Mouse (Mus musculus) heart, adult 2 months (tissue): ENCODE measurements around the gene Ins2. TPM values are rescaled to one million over a fixed set of nuclear protein-coding genes. Genes with fewer than 3 reads are reported as not detected.

Source experiments
- DNase-seq, 2 experiments: peaks; one replicate each; pipeline ENCODE4 v3.0.0; 2021
- H3K27ac ChIP-seq: fragments of 200-600 bp; 2 replicates; pipeline ENCODE4 v1.8.1; 2022
- H3K27me3 ChIP-seq: fragments of 200-500 bp; 2 replicates; pipeline ENCODE4 v1.6.1; 2012; ENCODE audit warnings: mild to moderate bottlenecking, low read length, inconsistent platforms, mixed read lengths; ENCODE audit not compliant: control insufficient read depth, insufficient read depth
- H3K36me3 ChIP-seq: fragments of 200-500 bp; 2 replicates; pipeline ENCODE4 v1.6.1; 2012; ENCODE audit warnings: low read length, inconsistent platforms; ENCODE audit not compliant: control insufficient read depth, insufficient read depth
- H3K4me1 ChIP-seq: fragments of 200-500 bp; 2 replicates; pipeline ENCODE4 v1.6.1; 2011; ENCODE audit warnings: low read length; ENCODE audit not compliant: control insufficient read depth, insufficient read depth
- H3K4me3 ChIP-seq: fragments of 200-600 bp; 2 replicates; pipeline ENCODE4 v1.8.1; 2022
- H3K79me2 ChIP-seq: fragments of 200-500 bp; replicated peaks from 2 replicates; pipeline ENCODE4 v1.6.1; 2012; ENCODE audit warnings: mild to moderate bottlenecking, inconsistent platforms, low read length, moderate library complexity, mixed read lengths; ENCODE audit not compliant: control insufficient read depth, insufficient read depth
- H3K9ac ChIP-seq: fragments of 200-500 bp; 2 replicates; pipeline ENCODE4 v1.6.1; 2012; ENCODE audit warnings: low read depth, mild to moderate bottlenecking, control low read depth, inconsistent platforms, low read length, mixed read lengths
- CTCF ChIP-seq: fragments of 200-600 bp; IDR thresholded peaks from 2 replicates; pipeline ENCODE4 v1.8.1; 2022; ENCODE audit warnings: antibody characterized with exemption, mild to moderate bottlenecking, moderate library complexity
- EP300 ChIP-seq: fragments of 200-500 bp; IDR thresholded peaks from 2 replicates; pipeline ENCODE4 v1.6.1; 2011; ENCODE audit warnings: low read depth, low read length, control low read depth; ENCODE audit not compliant: insufficient read depth
- POLR2A ChIP-seq: fragments of 200-500 bp; IDR thresholded peaks from 2 replicates; pipeline ENCODE4 v1.6.1; 2011; ENCODE audit warnings: mild to moderate bottlenecking, low read depth, low read length, control low read depth; ENCODE audit not compliant: insufficient read depth
- WGBS: fragments of 180-500 bp; shearing (Covaris S2); methylation state at CpG from one replicate; pipeline ENCODE4 v1.1.7; 2018; 5-methylcytosine and 5-hydroxymethylcytosine counted together
- intact Hi-C: fragments of 180-260 bp; cut with DNase I; formaldehyde crosslinking; loops from one replicate; pipeline ENCODE4 v1.15.1; 2025
- microRNA-seq, 2 experiments: library from miRNA; unstranded; fragments of <30 nt; microRNA quantifications; one replicate each; pipeline ENCODE4 v1.2.0; 2021
- polyA plus RNA-seq: library from polyadenylated mRNA; depleted of rRNA; stranded (reverse); fragments of >200 nt; gene quantifications from 2 replicates; pipeline ENCODE4 v1.2.3, GENCODE M21; 2012; rRNA removed
- total RNA-seq, 2 experiments: library from RNA; stranded (reverse); gene quantifications; 2 replicates each; pipeline ENCODE4 v1.2.3; 2021

Ins2 gene
- total and polyA plus RNA-seq, 3 experiments = not detected

GRCm38 (mm10) chr7:142645045-142645444 is 98.1 kb downstream of the Ins2 start:
- DNase-seq = no peak
- WGBS = 15% methylated on average over 5 of the region's 5 CpGs

GRCm38 (mm10) chr7:142636178-142636577 is 107.0 kb downstream of the Ins2 start:
- no peak for TF ChIP-seq CTCF
- TF ChIP-seq EP300 = no peak
- no peak for TF ChIP-seq POLR2A
- no peak overlapping the region for H3K9ac ChIP-seq
- H3K27ac ChIP-seq = no peak overlapping the region
- H3K4me3 ChIP-seq = no peak overlapping the region
- H3K79me2 ChIP-seq = no peaks in the 10 kb centered on the region
- intact Hi-C loops = no loop called here
- H3K27me3 ChIP-seq = no peaks in the 10 kb centered on the region
- no peak for DNase-seq
- no peaks in the 10 kb centered on the region for H3K4me1 ChIP-seq
- no peaks in the 10 kb centered on the region for H3K36me3 ChIP-seq

More at GRCm38 (mm10) chr7:142645045-142645444, 98.1 kb downstream of the Ins2 start:
- Histone ChIP-seq H3K27ac (no peak overlapping the region), H3K79me2 (no peaks in the 10 kb centered on the region), H3K27me3 (no peaks in the 10 kb centered on the region), H3K4me1 (no peaks in the 10 kb centered on the region), H3K9ac (no peak overlapping the region), H3K4me3 (no peak overlapping the region), H3K36me3 (no peaks in the 10 kb centered on the region)
- intact Hi-C loops = no loop called here
- no peak for TF ChIP-seq CTCF
- TF ChIP-seq EP300 = no peak

DNA sequence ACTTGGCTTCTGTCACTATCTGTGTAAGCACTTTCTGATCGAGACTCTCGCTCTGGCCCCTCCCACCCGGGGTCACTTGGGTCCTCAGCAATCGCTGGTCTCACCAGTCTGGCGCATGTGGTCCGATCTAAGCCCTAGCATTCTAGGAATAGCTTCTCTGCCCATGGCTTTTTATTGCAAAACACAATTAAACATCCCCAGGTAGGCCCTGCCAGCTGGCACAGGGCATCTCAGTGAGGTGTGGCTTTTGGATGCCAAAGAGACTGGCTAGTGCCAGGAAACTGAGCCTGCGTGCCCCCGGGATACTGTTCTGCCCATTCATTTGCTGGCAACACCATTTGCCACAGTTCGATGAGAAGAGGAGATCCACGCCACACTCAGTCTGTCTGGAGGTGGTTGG is 112.5 kb downstream of the Ins2 start:
- Histone ChIP-seq H3K27me3 (no peaks in the 10 kb centered on the region), H3K4me1 (peaks cover 4% of the 10 kb centered on the region), H3K9ac (no peak overlapping the region), H3K4me3 (no peak overlapping the region), H3K79me2 (no peaks in the 10 kb centered on the region), H3K27ac (no peak overlapping the region), H3K36me3 (no peaks in the 10 kb centered on the region)
- intact Hi-C loops = no loop called here
- DNase-seq = no peak
- TF ChIP-seq EP300 (no peak), POLR2A (no peak), CTCF (no peak)
- WGBS = 60% methylated on average over 10 of the region's 10 CpGs

- Histone ChIP-seq H3K4me3 (no peak overlapping the region), H3K79me2 (no peaks in the 10 kb centered on the region), H3K4me1 (peaks cover 4% of the 10 kb centered on the region), H3K27ac (no peak overlapping the region), H3K36me3 (no peaks in the 10 kb centered on the region), H3K27me3 (no peaks in the 10 kb centered on the region), H3K9ac (no peak overlapping the region)
- TF ChIP-seq POLR2A (no peak), CTCF (no peak), EP300 (no peak)
- intact Hi-C loops = no loop called here
- peak in 1 of 2 experiments; percentile 35 for DNase-seq
- 61% methylated on average over 6 of the region's 6 CpGs for WGBS
Measured at GRCm38 (mm10) chr7:142629806-142630205, 113.4 kb downstream of the Ins2 start.

Small RNA genes lying within 50 kb of the gene (microRNA-seq; reads per million reads assigned to microRNA genes)
- 45.4 to 59.5 reads per million in 2 experiments for gene Mir483

Other genes with a start within 250 kb of the Ins2 start
- 1 to 10 TPM; 1.1 to 1.3 TPM for gene Tnnt3, start 244.5 kb downstream of the Ins2 start, total RNA-seq
- 1.8 TPM in 1 of 2 replicates, not detected in the other for gene Tnnt3, start 244.5 kb downstream of the Ins2 start, polyA plus RNA-seq
- 1 to 10 TPM in 1 of 2 experiments, under 1 TPM in 1; 0.89 to 2.1 TPM for gene Mrpl23, start 210.7 kb downstream of the Ins2 start, total RNA-seq
- gene Mrpl23, start 210.7 kb downstream of the Ins2 start, polyA plus RNA-seq = 12.8 and 18.0 TPM in 2 replicates
- gene Igf2, start 76.6 kb downstream of the Ins2 start, total RNA-seq = 10 to 100 TPM; 60.0 to 75.2 TPM
- 64.5 and 80.0 TPM in 2 replicates for gene Igf2, start 76.6 kb downstream of the Ins2 start, polyA plus RNA-seq
- not detected for gene Gm49394, start 73.4 kb downstream of the Ins2 start, total RNA-seq
- not detected in 2 replicates for gene Gm49394, start 73.4 kb downstream of the Ins2 start, polyA plus RNA-seq
- gene Th, start 187.7 kb upstream of the Ins2 start, total RNA-seq = not detected
- gene Th, start 187.7 kb upstream of the Ins2 start, polyA plus RNA-seq = 0.27 and 0.35 TPM in 2 replicates
- not detected for gene Ascl2, start 225.9 kb upstream of the Ins2 start, total RNA-seq
- gene Ascl2, start 225.9 kb upstream of the Ins2 start, polyA plus RNA-seq = 0.08 TPM in 1 of 2 replicates, not detected in the other